Mouse (Mus musculus): ENCODE results near the gene Bmpr2. TPM values are rescaled to one million over a fixed set of nuclear protein-coding genes. Genes with fewer than 3 reads are reported as not detected.

Gene Bmpr2
- polyA plus RNA-seq, 1 experiment from 2014 or later, result 4.3 TPM

- Histone ChIP-seq H3K9ac (ENCODE audit: low read depth, low read length) (no peak overlapping the region), H3K4me1 (ENCODE audit: control insufficient read depth, insufficient read depth, low read length) (peaks cover 10% of the 10 kb centered on the region), H3K27me3 (replicated peaks; ENCODE audit: control insufficient read depth, insufficient read depth, low read length) (no peaks in the 10 kb centered on the region), H3K9me3 (ENCODE audit: control insufficient read depth, low read length) (no peaks in the 10 kb centered on the region), H3K4me2 (ENCODE audit: low read depth, low read length) (no peak overlapping the region), H3K4me3 (ENCODE audit: low read length) (no peak overlapping the region), H3K27ac (ENCODE audit: low read length) (no peak overlapping the region), H3K36me3 (ENCODE audit: control insufficient read depth, insufficient read depth, low read length) (no peaks in the 10 kb centered on the region)
- ATAC-seq, result no peak
- WGBS, result 91% methylated on average over 5 of the region's 5 CpGs
These were observed 138.1 kb downstream of the Bmpr2 start for GRCm38 (mm10) chr1:59901082-59901876.

GRCm38 (mm10) chr1:59902634-59903033, 139.4 kb downstream of the Bmpr2 start:
- H3K9me3 ChIP-seq (ENCODE audit: control insufficient read depth, low read length), result no peaks in the 10 kb centered on the region
- H3K36me3 ChIP-seq (ENCODE audit: control insufficient read depth, insufficient read depth, low read length), result no peaks in the 10 kb centered on the region
- H3K9ac ChIP-seq (ENCODE audit: low read depth, low read length), result no peak overlapping the region
- H3K4me2 ChIP-seq (ENCODE audit: low read depth, low read length), result no peak overlapping the region
- H3K27ac ChIP-seq (ENCODE audit: low read length), result no peak overlapping the region
- 13% methylated on average over 3 of the region's 3 CpGs for WGBS
- ATAC-seq, result no peak; the same call in 1 of the 2 replicates
- no peak overlapping the region for H3K4me3 ChIP-seq (ENCODE audit: low read length)
- H3K4me1 ChIP-seq (ENCODE audit: control insufficient read depth, insufficient read depth, low read length), result peaks cover 10% of the 10 kb centered on the region
- H3K27me3 ChIP-seq (replicated peaks; ENCODE audit: control insufficient read depth, insufficient read depth, low read length), result no peaks in the 10 kb centered on the region

GRCm38 (mm10) chr1:59904630-59905295, 141.6 kb downstream of the Bmpr2 start:
- Histone ChIP-seq H3K27me3 (replicated peaks; ENCODE audit: control insufficient read depth, insufficient read depth, low read length) (no peaks in the 10 kb centered on the region), H3K4me2 (ENCODE audit: low read depth, low read length) (no peak overlapping the region), H3K4me1 (ENCODE audit: control insufficient read depth, insufficient read depth, low read length) (peaks cover 6% of the 10 kb centered on the region), H3K27ac (ENCODE audit: low read length) (no peak overlapping the region), H3K9me3 (ENCODE audit: control insufficient read depth, low read length) (no peaks in the 10 kb centered on the region), H3K9ac (ENCODE audit: low read depth, low read length) (no peak overlapping the region), H3K36me3 (ENCODE audit: control insufficient read depth, insufficient read depth, low read length) (no peaks in the 10 kb centered on the region), H3K4me3 (ENCODE audit: low read length) (no peak overlapping the region)
- WGBS, result 92% methylated on average over 6 of the region's 6 CpGs
- no peak for ATAC-seq

GRCm38 (mm10) chr1:59905916-59906315, 142.7 kb downstream of the Bmpr2 start:
- H3K36me3 ChIP-seq (ENCODE audit: control insufficient read depth, insufficient read depth, low read length), result no peaks in the 10 kb centered on the region
- no peak overlapping the region for H3K4me2 ChIP-seq (ENCODE audit: low read depth, low read length)
- no peaks in the 10 kb centered on the region for H3K27me3 ChIP-seq (replicated peaks; ENCODE audit: control insufficient read depth, insufficient read depth, low read length)
- ATAC-seq, result no peak
- no peaks in the 10 kb centered on the region for H3K9me3 ChIP-seq (ENCODE audit: control insufficient read depth, low read length)
- H3K4me3 ChIP-seq (ENCODE audit: low read length), result no peak overlapping the region
- WGBS, result 79% methylated on average over 2 of the region's 2 CpGs
- H3K27ac ChIP-seq (ENCODE audit: low read length), result no peak overlapping the region
- peaks cover 6% of the 10 kb centered on the region for H3K4me1 ChIP-seq (ENCODE audit: control insufficient read depth, insufficient read depth, low read length)
- H3K9ac ChIP-seq (ENCODE audit: low read depth, low read length), result no peak overlapping the region

- no peak overlapping the region for H3K9ac ChIP-seq (ENCODE audit: low read depth, low read length)
- 84% methylated on average over 13 of the region's 13 CpGs for WGBS
- no peak overlapping the region for H3K27ac ChIP-seq (ENCODE audit: low read length)
These were observed 143.8 kb downstream of the Bmpr2 start for GRCm38 (mm10) chr1:59906819-59907521.

GRCm38 (mm10) chr1:59907700-59908099, 144.5 kb downstream of the Bmpr2 start:
- H3K4me3 ChIP-seq (ENCODE audit: low read length), result no peak overlapping the region
- H3K9me3 ChIP-seq (ENCODE audit: control insufficient read depth, low read length), result no peaks in the 10 kb centered on the region
- peaks cover 3% of the 10 kb centered on the region for H3K4me1 ChIP-seq (ENCODE audit: control insufficient read depth, insufficient read depth, low read length)
- no peak overlapping the region for H3K9ac ChIP-seq (ENCODE audit: low read depth, low read length)
- H3K27ac ChIP-seq (ENCODE audit: low read length), result no peak overlapping the region
- H3K36me3 ChIP-seq (ENCODE audit: control insufficient read depth, insufficient read depth, low read length), result no peaks in the 10 kb centered on the region
- 36% methylated on average over 2 of the region's 2 CpGs for WGBS
- no peaks in the 10 kb centered on the region for H3K27me3 ChIP-seq (replicated peaks; ENCODE audit: control insufficient read depth, insufficient read depth, low read length)
- ATAC-seq, result no peak
- H3K4me2 ChIP-seq (ENCODE audit: low read depth, low read length), result no peak overlapping the region

More at GRCm38 (mm10) chr1:59906819-59907521, 143.8 kb downstream of the Bmpr2 start:
- Histone ChIP-seq H3K4me3 (ENCODE audit: low read length) (no peak overlapping the region), H3K9me3 (ENCODE audit: control insufficient read depth, low read length) (no peaks in the 10 kb centered on the region), H3K4me1 (ENCODE audit: control insufficient read depth, insufficient read depth, low read length) (peaks cover 6% of the 10 kb centered on the region), H3K36me3 (ENCODE audit: control insufficient read depth, insufficient read depth, low read length) (no peaks in the 10 kb centered on the region), H3K4me2 (ENCODE audit: low read depth, low read length) (no peak overlapping the region), H3K27me3 (replicated peaks; ENCODE audit: control insufficient read depth, insufficient read depth, low read length) (no peaks in the 10 kb centered on the region)
- no peak for ATAC-seq

GRCm38 (mm10) chr1:59910941-59911340, 147.7 kb downstream of the Bmpr2 start:
- ATAC-seq, result no peak
- H3K9me3 ChIP-seq (ENCODE audit: control insufficient read depth, low read length), result no peaks in the 10 kb centered on the region
- 83% methylated on average over 1 of the region's 1 CpGs for WGBS
- no peaks in the 10 kb centered on the region for H3K27me3 ChIP-seq (replicated peaks; ENCODE audit: control insufficient read depth, insufficient read depth, low read length)
- H3K4me1 ChIP-seq (ENCODE audit: control insufficient read depth, insufficient read depth, low read length), result peaks cover 19% of the 10 kb centered on the region
- no peak overlapping the region for H3K4me2 ChIP-seq (ENCODE audit: low read depth, low read length)
- H3K36me3 ChIP-seq (ENCODE audit: control insufficient read depth, insufficient read depth, low read length), result no peaks in the 10 kb centered on the region
- no peak overlapping the region for H3K9ac ChIP-seq (ENCODE audit: low read depth, low read length)
- H3K27ac ChIP-seq (ENCODE audit: low read length), result no peak overlapping the region
- H3K4me3 ChIP-seq (ENCODE audit: low read length), result no peak overlapping the region

GRCm38 (mm10) chr1:59912413-59913157, 149.4 kb downstream of the Bmpr2 start, which contains the start of gene Fam117b:
Gene Fam117b (plus strand): TSS chr1:59913006.
- ATAC-seq, result peak; percentile 96
- Histone ChIP-seq H3K9me3 (ENCODE audit: control insufficient read depth, low read length) (no peaks in the 10 kb centered on the region), H3K36me3 (ENCODE audit: control insufficient read depth, insufficient read depth, low read length) (no peaks in the 10 kb centered on the region), H3K4me1 (ENCODE audit: control insufficient read depth, insufficient read depth, low read length) (peaks cover 19% of the 10 kb centered on the region), H3K9ac (ENCODE audit: low read depth, low read length) (peak within 1 kb of the TSS; percentile 91), H3K27ac (ENCODE audit: low read length) (peak within 1 kb of the TSS; percentile 91), H3K4me3 (ENCODE audit: low read length) (peak within 1 kb of the TSS; percentile 97), H3K27me3 (replicated peaks; ENCODE audit: control insufficient read depth, insufficient read depth, low read length) (no peaks in the 10 kb centered on the region), H3K4me2 (ENCODE audit: low read depth, low read length) (peak within 1 kb of the TSS; percentile 78)
- WGBS, result under 1% methylated on average over 72 of the region's 72 CpGs
